Mouse (Mus musculus) R1 (cell line): ENCODE measurements at regions not wholly inside any gene's neighbourhood (a gene's known extent, or its start where the extent isn't known, plus 50 kb on each side); places are given as distances from the start of the nearest gene placed in this dataset.

Experiments
- DNase-seq: peaks from one replicate; pipeline ENCODE4 v3.0.0-alpha.2; 2018; ENCODE audit warnings: low read depth, low spot score

DNA sequence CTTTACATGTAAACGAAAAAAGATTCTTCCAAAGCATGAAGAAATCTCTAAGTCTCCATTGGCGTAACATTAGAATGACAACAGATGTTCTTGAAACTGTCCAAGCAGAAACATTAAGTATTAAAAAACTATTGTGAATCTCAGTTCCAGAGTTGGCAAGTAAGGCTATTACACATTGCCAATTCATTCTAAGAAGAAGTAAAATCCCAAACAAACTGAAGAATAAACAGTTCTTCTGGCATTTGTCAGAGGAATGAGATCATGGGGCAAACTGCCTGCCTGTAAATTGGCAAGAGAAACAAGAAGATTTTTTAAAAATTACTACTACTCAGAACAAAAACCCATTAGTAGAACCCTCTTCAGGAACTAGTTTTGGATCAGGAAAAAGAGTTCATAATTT, 680.1 kb downstream of the Nova1 start:
- DNase-seq: no peak

DNA sequence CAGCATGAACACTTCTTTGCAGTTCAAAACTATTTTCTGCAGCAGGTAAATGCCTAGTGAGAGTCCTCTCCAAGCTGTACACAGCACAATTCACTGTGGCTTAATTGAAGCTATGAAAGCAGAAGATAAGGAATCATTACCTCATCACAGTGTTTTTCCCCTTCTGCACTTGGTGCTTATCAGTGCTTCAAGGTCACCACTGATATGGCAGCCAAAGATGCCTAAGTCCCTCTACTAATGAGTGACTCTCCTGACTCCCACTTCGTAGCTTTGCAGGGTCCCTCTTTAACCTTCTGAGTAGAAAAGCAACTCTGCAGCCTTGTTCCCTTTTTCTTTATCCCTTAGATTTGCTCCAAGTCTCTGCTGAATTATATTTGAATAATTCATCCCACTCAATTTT, 692.9 kb downstream of the Nova1 start:
- DNase-seq: no peak

DNA sequence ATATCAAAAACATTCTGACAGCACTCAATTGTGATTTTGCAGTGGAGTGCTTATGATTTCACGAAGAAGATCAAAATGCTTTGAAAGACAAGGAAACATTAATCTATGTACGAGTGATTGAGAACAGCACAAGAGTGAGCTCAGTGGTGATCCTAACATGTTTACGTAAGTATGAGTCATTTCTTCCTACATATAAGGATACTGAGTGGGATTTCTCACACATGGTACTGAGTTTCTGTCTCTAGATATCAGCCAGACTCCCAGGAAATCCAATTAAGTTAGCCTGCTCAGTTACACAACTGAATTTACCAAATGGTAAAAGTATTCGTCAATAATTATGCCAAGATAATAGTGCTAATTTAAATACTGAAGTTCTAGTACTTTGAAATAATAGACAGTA, 707.4 kb downstream of the Nova1 start:
- DNase-seq: no peak

DNA sequence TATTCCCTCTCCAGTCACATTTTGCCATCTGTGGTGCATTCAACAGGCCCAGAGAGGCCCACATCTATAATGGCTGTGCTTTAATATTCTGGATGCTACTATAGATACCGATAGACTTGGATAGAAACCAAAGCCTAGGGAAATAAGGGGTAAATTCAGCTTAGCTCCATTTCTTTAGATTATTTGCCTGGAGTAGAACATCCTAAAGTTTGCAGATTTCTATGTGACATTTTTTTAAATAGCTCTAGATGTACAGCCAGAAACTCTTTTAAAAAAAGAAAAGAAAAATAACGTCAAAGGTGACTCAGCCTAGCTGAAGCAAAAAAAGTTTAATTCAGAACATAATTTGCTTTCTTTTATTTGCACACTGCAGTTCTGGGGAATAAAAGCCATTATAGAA, 735.4 kb downstream of the Nova1 start:
- DNase-seq: no peak

DNA sequence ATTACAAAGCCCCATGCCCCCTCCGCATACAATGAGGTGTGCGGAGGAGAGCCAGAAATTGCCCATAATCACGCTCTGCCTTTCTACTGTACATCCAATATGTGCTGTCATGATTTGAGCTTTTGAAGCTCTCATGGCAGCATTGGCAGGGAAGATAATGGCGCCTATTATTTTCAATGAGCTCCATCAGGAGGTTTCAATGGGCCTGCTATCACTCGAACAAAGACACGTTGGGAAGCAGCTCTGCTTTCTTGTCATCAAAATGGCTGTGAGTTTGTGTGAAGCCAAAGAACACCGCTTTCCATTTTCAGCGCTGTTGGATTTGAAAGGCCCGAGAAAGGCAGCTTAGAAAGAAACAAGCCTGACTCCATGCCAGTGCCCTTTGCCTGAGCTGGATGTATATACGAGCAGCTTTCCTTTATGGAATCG, 742.9 kb downstream of the Nova1 start:
- DNase-seq: no peak

DNA sequence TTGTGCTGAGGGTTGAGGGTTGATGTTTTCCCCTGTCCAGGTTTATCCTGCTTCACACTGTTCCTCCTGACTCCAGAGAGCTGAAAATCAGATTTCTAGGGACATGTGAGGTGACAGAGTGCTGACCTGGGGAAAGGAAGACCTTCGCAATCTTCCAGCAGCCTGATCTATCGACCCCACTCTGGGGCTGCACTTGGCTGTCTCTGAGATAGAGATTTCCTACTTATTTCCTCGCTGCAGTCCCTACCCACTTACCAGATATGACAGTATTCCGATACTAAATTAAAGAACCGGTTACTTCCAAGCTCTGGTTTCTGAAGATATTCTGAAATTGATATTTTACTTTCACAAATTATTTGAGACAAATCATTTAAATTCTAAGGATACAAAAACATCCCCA, 743.4 kb downstream of the Nova1 start:
- DNase-seq: no peak

DNA sequence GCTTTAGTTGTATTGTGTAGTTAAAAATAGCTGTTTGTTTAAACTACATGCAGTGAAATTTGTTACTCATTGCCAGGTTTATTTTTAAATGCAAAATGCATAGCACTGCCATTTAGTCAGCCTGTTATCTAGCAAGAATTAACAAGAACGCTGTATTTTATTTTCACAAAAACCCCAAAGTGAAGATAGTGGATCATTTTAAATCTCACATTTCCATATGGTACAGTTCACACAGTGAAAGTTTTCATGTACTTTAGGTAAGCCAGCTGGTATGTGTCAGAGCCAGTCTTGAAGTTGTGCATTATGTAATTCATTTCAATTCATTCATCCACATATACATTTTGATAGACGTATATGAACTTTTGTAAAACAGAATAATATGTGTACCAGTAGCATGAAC, 751.8 kb downstream of the Nova1 start:
- no peak for DNase-seq

DNA sequence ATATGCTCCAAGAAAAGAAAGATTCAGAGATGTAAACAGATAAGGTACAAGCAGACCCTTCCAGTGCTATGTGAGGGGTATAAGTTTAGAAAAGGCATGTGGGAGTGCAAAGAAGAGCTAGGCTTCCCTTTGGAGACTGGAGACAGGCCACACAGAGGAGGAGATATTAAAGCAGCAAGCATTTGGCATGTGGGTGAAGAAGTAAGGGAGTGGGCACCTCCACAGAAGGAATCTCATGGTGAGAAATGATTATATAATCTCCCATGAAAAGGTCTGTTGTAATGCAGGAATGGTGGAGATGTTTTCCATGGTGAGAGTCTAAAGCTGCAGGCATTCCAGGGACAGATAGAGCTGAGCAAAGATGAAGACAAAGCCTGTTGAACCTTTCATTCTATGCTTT, 778.1 kb downstream of the Nova1 start:
- DNase-seq: no peak

DNA sequence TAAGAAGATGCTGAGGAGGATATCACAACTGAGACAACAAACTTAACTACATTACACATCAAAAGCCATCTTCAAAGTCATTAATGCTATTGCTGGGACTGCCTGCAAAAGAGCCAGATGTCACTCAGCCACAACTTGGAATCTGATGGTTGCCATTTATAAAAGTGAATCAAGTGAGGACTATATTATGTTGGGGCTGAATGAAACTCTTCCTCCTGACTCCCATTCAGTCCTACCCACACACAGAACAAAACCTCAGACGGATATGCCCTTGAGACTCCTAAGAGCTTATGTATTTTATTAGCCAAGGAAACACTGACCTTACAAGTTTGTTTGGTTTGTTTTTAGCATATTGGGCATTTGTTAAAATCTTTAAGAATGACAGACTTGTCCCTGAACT, 778.5 kb downstream of the Nova1 start:
- no peak for DNase-seq

DNA sequence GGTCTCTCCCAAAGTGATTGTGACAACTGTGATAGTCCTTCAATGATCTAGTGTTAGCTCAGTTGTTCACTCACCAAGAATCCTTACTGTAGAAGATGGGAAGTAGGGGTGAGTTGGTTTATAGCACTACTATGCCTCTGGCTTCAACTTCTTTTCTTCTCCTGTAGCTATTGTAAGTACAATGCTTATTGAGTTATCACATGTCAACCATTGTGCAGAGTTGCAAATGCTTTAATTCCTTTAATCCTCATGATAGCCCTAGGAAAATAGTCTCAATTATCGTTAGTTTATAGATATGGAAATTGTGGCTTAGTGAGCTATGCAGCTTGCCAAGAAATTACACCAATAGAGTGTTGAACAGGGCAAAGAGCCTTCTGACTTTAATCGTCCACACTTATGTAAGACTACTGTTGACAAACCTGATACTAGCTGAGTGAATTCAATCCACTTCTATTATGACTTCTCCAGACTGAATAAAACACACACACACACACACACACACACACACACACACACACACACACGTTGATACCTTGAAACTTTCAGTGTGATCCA, 782.1 kb downstream of the Nova1 start:
- no peak for DNase-seq

DNA sequence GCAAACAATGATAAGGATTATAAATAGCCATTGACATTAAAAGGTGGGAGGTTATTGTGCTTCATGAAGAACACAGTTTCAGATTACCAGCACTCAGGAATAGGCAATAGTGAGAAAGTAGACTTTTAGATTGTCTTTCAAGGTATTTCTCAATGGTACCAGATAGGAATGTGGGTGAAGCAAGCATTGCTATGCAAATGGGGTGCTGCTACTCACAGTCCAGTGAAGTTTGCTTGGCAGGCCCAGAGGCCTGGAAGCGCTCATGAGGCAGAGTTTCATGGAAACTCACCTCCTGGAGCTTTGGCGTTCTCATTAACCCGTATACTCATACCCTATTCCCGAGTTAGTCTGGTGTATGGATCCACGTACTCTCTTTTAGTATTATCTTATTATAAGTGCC, 793.5 kb downstream of the Nova1 start:
- peak; percentile 66 for DNase-seq

DNA sequence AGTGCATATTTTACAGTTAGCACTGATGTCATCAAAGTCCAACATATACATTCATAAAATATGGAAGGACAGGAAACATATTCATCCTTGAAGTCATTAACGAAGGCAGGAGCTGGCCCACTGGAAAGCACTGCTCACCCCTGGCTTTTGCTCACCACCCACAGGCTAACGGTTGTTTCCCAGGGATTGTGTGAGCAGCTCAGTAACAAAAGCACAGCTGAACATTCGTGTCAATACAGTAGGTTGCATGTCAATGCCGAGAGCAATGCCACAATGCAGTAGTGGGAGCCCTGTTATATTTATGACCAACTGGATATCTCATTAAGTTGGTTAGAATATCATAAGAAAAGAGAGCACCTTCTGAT, 797.2 kb downstream of the Nova1 start:
- no peak for DNase-seq

DNA sequence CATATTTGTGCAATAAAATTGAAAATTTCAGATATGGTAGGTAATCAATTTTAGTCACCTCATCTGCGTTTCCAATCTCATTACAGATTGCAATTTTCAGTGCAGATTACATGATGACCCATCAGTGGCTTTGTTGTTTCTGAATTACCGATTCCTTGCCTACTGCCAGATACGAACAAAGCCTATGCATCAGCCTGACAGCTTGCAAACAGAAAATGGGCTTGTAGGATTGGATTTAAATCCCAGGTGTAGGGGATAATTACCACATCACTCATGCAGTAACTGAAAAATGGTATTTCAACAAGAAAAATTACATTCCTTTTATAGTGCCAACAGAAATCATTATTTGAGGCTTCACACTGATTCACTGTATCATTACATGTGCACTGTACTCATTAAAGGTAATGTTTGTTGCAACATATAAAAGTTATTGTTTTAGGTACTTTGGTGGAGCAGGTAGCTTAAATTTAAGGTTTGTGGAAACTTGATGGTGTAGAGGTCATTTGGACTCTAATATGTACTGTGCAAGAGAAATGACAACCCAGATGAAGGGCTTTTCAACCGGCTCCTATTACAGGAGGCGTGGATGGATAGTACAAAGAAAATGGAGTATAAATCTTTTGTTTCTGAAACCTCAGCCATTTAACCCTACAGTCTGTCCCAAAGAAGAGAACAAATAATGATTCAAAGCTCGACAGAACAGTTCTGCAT, 797.7 kb downstream of the Nova1 start:
- DNase-seq: no peak

DNA sequence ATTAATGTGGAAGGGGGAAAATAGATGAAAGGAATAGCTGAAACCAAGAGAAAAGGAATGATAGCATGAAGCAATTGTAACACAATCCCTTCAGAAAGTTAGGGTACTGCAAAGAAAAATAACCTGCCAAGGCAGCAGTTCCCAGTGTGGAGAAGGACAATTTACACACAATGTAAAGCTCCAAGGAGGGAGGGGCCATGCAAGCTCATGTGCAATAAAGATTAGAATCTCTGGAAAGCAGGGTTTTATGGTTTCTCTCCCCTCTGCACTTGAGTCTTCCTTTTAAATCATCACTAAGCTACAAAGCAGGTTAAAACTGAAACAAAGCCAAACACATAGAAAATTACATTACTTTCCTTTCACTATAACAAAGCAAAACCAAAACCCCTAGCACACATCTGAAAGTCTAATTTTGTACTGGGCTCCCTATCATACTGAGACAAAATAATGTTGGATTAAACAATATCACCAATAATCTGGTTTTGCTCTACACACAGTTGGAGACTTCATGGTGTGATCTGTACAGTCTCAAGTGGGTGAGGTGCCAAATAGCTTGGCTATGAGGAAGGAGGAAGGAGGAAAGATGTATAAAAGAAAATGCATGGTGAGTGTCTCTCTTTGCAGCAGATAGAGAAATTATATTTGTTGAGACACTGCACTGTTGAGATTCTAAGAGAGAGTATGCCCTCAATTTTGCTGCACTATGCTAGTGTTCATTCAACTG, 840.9 kb downstream of the Nova1 start:
- no peak for DNase-seq

DNA sequence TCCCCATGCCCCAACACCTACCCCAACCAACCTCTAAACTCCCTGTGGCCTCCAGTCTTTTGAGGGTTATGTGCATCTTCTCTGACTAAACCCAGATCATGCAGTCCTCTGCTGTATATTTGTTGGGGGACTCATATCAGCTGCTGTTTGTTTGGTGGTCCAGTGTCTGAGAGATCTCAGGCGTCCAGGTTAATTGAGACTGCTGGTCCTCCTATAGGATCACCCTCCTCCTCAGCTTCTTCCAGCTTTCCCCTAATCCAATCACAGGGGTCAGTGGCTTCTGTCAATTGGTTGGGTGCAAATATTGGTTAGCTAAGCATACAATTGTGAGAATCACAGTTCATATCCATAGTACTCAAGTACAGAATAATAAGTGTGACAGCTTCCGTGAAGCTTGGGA, 842.9 kb downstream of the Nova1 start:
- DNase-seq: no peak

DNA sequence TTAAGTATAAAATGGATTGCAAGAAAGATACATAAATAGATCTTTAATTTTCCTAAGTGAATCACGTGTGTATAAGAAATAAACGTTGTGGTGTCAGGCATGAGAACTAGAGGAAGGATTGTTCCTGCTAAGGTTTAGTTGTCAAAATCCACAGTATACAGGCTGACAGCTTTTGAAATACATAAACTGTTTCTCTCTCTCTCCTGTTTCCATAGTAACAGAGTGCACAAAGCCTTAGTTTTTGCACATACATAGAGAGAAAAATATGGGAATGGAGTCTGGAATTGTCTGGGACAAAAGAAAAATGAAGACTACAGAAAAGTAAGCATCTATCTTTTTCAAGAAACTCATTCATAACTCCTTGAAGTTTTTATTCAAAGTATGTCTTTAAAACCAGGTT, 848.3 kb downstream of the Nova1 start:
- no peak for DNase-seq

DNA sequence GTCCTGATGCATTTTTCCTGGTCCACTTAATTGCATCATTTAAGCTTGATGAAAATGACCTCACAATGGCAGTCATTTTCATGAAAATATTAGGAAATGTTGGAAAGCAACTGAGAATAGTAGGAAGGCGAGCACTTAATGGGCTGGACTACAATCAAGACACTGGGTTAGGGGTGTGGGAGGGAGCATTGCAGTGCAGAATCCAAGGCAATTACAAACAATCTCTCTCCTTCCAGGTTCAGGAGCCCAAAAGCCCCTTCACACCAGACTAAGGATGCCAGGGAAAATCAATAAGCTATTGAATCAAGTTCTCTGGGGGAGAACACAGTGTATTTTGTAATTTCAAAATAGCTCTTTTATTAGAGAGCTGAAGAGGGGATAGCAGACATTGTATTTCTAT, 848.8 kb downstream of the Nova1 start:
- DNase-seq: no peak

DNA sequence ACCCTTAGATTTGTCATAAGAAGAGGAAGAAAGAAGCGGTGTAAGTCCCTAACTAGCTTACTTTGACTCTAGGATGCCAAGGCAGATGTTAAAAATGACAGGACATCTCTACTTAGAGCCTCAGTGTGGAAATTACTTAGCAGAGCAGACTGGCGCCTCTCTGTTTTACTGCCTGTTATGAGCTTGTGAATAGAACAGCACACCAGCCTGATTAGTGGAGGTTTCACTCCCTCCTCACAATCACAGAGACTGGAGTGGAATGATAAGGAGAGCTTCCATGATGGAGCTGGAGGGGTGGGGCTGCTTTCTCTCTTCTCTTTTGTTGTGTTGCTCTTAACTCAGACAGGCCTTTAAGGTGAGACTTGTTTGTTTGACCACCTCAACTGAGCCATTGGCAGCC, 871.8 kb downstream of the Nova1 start:
- DNase-seq: no peak

DNA sequence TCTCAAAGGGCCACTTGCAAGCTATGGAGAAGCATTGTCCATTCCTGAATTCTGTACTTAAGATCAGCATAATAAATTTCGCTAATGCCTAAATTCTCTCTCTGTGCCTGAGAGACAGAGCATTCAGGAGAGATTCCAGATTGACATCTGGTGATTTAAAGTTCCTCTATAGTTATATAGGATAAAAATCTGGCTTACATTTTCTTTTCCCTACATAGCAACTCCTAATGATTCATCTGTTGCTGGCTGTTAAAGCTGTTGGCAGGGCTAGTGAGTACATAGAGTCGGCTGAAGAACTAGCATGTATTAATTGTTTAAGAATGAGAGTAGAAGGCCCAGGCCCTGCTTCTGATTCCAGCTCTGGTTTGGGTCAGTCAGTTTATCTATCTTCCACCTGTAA, 870.0 kb upstream of the Stxbp6 start:
- DNase-seq: no peak

DNA sequence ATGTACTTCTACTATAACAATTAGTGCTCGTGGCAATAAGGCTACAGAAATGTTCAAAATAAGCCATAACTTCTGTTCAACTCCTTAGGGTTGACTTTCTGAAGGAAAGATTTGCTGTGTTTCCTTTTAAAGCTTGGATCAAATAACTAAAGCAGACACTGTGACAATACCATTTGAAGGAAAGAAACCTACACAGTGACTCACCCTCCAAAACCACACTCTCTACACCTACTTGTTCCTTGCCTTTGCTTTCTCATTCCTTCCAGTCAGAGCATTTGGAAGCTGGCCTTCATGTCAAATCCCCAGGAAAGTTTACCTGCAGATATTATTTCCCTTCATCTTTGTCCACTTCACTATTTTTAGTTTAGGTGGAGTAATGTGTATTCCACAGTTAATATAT, 867.9 kb upstream of the Stxbp6 start:
- DNase-seq: no peak

DNA sequence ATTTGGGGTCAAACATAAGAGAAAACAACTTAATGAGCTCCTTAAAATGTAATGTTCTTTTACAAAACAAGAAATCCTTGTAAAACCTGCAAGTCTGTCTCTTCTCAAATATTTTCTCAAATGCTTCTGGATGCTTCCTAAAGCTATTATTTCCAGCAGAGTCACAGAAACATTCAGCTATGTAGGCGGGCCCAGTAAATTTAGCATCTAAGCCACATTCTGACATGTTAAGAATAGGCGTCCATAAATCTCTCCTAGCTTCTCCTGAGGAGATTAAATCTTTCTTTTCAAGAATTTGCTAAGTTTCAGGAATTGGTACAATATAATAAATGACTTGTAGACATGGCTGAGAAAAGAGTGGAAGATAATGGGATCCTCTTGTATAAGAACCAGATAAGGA, 858.9 kb upstream of the Stxbp6 start:
- DNase-seq: no peak

DNA sequence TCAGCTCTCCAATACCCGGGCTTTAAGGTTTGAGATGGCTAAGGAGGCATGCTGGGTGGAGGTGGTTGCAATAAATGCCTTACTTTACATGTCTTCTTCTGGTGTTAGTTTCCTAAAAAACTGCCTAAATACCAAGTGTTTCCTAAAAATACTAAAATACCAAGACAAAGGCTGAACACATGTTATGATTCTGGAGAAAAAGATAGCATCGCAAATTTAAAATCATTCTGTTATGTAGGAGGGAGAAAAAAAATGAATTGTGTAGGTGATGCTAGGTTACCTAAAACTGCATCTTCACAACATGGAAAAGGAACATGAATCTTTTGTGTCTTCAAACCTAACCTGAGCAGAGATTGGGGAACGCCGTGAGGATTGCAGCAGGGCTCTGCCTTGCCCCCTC, 857.7 kb upstream of the Stxbp6 start:
- no peak for DNase-seq

DNA sequence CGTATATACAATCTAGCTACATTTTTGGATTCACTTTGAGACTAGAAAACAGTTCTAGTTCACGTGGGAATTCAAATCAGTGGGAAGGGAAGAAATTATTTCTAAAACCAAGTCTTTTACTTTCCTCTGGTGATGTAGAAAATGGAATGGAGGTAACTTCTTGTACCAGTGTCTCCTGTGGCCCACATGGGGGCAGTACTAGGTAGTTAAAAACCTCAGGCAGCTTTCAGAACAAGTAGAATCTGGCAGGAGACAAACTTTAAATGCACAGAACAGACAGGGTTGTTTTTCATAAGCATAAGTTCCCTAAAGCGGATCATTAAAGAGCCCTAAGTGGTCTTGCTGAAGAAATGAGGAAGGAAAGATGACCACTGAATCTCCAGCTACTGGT, 855.2 kb upstream of the Stxbp6 start:
- peak; percentile 6 for DNase-seq
